Mouse (Mus musculus): Measurements from ENCODE around the gene Pla1a.
A peak's percentile ranks its signal among the peaks of the same experiment; 100 is the strongest.

Gene Pla1a

DNA sequence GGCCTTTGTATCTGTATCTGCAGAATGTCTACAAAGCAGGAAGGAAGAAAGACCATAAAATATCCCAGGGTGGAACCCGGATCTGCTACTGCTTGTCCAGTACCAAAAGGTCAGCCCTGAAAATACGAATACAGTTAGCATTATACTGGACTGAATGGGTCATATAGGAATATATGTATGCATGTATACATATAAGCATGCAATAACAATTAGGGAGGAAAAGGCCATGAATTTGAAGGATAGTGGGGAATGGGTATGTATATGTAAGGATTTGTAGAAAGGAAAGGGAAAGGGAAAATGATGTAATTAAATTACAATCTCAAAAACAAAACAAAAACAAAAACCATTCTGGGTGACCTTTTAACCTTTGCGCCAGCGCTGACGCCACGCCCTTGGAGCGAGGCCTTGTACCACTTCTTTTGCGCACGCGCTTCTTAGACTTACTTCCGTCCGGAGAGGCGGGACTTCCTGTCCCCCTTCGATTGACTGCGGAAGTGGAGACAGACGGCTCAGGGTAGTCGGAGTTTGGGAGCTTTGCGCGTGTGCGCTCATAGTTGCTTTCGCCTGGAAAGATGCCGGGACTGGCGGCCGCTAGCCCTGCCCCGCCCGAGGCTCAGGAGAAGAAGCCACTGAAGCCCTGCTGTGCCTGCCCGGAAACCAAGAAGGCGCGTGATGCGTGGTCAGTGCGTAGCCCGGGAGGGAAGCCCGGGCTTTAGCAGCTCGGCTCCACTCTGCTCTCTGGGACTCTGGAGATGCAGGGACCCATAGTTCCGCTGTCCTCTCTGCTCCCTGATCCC, 86.2 kb downstream of the Pla1a start, which contains the start of the genes Cox17 and Gm21987:
TSS of gene Cox17 (plus strand) at position 463 of the 797 bp plus-strand sequence.
TSS of gene Gm21987 (plus strand) at position 512 of the 797 bp plus-strand sequence.
- peak; percentile 88 for DNase-seq (ENCODE audit: extremely low spot score, low spot score)
